Mouse (Mus musculus) ovary, postnatal 14 days (tissue): ENCODE measurements around the gene Traf7.

Experiments used
- DNase-seq: peaks from one replicate; pipeline ENCODE4 v3.0.0; 2022; ENCODE audit warnings: low spot score

Gene Traf7

DNA sequence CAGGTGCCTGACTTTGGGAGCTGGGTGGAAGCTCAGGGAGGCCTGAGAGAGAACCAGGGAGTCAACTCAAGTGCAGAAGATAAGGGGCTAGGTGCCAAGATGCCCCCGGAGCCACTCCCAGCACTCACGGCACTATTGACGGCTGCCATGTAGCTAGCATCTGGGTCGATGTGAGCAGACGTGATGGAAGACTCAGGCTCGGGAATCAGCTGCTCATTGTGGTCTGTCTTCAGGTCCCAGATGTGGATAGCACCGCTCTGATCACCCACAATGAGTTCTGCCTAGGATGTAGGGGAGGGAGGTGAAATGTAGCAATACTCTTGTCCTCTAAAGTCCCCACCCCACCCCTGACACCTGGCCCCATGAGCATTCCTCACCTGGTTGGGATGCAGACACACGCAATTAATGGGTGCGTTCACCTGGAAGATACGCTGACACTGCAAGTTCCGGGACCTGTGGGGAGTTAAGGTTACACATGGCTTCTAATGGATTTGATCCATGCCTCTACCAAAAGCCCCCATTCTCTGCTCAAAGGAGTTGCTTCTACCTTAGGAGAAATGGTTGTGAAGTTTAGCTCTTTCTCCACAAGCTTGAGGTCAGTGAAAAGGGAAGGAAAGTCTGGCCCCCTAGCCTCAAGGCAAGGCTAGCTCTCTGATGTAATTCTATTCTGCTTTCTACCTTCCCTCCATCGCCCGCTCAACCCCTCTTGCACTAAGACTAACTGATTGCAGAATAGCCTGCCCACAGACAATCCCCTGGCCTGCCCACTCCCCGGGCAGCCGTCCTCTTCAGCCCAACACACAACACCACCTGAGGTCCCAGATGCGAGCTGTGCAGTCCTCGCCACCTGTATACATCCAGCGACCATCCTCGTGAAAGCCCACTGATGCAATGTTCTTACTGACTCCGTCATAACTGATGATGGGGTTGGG is 50.4 kb downstream of the Traf7 start:
- no peak for DNase-seq

DNA sequence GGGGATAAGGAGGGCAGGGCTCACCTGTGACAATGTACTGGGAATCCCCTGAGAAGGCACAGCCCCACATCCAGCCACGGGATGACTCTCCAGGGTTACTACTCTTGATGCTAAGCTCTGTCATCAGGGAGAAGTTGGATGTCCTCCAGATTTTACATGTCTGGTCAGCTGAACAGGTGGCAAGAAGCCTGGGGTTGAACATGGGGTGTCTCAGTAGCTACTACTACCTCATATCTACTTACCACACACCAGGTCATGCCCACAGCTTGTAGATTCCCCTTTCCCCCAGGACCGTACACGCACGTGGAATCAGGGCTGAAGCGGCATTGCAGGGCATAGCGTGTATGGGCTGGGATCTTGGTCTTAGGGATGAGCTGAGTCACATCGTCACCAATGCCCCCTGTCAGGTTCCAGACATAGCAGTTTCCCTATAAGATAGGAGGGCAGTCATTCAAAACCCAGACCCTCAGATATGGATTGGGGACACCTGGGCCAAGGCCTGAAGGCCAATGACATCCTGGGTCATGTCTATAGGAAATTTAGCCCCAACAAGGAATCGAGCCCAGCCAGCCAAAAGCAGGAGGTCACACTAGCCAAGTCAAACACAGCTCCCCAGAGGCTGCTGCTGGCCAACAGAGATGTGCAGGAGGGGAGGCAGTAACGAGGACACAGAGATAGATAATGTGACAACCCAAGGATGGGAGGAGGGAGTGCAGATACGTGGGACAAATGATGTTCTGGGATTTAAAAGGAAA is 51.5 kb downstream of the Traf7 start:
- no peak for DNase-seq

DNA sequence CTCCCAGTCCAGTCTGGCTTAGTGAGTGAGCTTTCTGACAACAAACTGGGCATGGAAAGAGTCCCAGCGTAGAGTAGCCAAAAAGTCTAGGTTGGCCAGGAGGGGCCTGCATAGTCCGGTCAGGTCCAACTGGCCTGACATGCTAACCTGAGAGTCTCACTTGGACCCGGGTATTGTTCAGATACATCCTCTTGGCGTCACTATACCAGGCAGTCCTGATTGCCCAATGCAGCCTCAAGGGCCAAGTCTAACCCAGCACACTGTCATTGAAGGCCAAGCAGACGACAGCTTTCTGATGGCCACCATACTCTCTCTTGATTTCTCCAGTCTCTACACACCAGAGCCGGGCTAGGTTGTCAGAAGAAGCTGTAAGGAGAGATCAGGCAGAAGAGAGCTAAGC is 52.2 kb downstream of the Traf7 start:
- no peak for DNase-seq

DNA sequence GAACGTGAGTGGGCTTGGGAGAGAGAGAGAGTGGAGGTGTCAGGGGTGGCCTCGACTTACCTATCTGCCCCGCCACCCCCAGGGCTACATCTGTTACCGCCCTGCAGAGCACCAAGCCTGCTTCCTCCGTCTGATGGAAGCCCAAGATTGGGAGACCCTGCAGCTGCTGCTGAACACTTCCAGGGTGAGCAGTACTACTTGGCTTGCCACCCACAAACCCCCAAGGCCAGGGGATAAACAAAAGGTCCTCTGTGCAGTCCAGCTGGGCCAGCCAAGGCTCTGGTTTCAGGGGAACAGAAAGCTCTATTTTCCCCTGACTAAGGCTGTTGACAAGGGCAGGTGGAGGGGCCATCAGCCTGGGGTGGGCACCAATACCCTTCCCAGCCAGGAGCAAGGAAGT is 53.2 kb downstream of the Traf7 start:
- DNase-seq, result no peak

DNA sequence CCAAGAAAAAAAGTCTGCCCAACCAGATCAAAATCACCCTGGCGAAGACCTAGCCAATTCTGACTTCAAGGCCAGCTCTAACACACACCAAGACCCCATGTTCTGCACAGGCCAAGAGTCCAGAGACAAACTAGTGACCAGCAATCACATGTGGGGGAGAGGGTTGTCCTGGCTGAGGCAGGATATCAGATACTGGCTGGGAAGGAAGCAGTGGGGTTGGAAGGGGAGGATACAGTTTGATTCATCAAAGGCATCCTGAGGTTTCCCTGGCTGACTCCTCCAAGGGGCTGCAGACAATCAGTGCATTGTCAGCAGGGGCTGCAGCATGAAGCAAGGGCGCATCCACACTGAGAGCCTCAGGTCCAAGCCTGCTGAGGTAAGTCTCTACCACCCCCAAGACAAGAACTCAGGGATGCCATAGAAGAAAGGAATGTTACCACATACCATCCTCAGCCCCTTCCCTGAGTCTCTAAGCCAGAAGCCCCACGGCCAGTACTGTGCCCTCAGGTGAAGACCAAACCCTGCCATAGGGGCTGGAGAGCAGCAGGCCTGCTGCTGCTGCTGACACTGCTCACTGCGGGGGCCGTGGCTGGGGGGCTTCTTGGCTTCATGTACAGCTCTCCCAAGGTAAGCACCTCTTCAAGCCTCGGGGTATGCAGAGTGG is 54.0 kb downstream of the Traf7 start, which contains the start of gene Bricd5:
Gene Bricd5 (plus strand): TSS at position 273 of the 664 bp plus-strand sequence.
- no peak for DNase-seq

DNA sequence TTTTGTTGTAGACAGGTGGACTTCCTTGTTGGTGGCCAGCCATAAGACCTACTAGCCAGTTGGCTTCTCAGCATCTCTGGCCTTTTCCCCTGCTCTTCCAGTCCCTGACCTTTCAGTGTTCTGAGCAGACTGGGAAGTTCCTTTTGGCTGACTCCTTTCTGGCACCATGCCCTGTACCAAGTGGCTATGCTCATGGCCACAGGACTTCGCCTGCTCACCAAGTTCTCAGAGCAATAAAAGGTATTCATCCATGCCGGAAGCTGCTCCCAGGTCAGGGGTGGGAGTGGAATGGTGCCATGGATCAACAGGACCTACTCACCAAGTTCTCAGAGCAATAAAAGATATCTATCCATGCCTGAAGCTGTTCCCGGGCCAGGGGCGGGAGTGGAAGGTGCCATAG is 55.2 kb downstream of the Traf7 start:
- no peak for DNase-seq

DNA sequence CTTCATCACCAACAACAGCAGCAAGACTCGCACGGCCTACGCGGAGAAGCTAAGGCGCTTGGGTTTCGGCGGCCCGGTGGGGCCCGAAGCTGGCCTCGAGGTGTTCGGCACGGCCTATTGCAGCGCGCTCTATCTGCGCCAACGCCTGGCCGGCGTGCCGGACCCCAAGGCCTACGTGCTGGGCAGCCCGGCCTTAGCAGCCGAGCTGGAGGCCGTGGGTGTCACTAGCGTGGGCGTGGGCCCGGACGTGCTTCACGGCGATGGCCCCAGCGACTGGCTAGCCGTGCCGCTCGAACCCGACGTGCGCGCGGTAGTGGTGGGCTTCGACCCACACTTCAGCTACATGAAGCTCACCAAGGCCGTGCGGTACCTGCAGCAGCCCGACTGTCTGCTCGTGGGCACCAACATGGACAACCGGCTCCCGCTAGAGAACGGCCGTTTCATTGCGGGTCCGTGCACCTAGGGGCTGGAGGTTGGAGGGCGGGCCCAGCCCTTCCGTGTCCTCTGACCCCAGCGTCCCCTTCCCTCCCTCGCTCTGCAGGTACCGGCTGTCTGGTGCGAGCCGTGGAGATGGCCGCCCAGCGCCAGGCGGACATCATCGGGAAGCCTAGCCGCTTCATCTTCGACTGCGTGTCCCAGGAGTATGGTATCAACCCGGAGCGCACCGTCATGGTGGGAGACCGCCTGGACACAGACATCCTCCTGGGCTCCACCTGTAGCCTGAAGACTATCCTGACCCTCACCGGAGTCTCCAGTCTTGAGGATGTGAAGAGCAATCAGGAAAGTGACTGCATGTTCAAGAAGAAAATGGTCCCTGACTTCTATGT is 56.8 kb downstream of the Traf7 start:
- no peak for DNase-seq

DNA sequence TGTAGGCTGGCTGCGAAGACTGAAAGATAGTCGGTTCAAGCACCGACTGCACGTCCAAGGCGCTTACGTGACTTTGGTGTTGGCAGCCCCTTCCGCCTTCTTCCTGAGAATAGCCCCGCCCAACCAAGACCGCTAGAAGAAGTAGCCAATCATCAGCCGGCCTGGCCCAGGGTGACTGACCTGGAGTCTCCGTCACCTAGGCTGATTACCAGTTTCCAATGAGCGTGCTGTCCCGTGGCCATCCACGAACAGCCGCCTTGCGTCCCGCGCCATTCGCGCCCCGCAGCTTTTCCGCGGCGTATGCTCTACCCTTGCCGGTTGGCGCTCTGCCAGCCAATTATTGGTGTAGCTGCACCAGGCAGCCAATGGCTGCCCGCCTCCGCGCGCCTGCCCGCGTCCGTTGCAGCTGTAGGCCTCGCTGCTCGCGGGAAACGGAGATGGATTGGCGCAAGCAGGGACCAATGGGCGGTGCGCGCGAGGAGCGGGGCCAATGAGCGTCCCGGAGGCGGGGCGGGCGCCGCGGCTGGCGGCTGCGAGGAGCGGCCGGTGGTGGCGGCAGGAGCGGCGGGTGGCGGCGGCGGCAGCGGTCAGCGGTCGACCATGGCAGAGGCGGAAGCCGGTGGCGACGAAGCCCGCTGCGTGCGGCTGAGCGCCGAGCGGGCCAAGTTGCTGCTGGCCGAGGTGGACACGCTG is 57.7 kb downstream of the Traf7 start, which contains the start of the genes E4f1 and Pgp:
Gene E4f1 (minus strand): TSS at position 404 of the 693 bp plus-strand sequence.
Gene Pgp (plus strand): TSS at position 483 of the 693 bp plus-strand sequence.
- peak; percentile 97 for DNase-seq

DNA sequence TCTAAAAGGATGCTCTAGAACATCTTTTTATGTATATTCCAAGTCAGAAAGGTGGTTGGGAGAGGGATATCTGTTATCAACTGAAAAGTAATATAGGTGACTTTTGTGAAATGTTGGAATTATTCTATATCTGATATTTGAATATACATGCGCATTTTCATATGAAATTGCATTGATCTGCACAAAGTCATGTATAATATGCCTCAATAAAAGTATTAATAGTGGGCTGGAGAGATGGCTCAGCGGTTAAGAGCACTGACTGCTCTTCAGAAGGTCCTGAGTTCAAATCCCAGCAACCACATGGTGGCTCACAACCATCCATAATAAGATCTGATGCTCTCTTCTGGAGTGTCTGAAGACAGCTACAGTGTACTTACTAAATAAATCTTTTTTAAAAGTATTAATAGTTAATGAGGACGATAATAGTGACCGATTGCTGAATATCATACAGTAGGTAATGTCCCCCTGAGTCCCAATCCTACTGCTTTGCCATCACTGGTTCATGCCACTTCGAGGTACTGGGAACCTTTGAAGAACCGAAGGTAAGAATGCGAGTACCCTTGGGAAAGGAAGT is 58.3 kb downstream of the Traf7 start:
- no peak for DNase-seq

DNA sequence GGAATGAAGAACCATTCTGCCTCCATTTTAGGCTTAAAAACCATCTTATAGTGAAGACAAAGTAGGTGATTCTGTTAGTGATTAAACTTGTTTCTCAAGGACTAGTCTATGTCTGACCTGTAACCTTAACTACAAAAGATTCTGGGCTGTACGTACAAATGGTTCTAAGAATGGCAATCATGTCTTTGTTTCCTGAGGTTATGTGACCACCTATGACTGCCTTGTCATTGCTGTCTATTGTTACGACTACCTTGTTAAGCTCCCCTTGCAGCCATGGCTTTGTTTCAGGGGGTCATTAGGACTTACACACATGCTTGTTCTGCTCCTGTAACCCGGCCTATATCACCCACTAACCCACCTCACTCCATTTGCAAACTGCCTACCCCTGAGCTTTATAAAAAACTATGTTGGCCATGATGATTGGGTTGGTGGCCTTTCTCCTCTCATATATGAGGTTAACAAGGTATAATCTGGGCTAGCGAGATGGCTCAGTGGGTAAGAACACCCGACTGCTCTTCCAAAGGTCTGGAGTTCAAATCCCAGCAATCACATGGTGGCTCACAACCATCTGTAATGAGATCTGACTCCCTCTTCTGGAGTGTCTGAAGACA is 59.0 kb downstream of the Traf7 start:
- no peak for DNase-seq

DNA sequence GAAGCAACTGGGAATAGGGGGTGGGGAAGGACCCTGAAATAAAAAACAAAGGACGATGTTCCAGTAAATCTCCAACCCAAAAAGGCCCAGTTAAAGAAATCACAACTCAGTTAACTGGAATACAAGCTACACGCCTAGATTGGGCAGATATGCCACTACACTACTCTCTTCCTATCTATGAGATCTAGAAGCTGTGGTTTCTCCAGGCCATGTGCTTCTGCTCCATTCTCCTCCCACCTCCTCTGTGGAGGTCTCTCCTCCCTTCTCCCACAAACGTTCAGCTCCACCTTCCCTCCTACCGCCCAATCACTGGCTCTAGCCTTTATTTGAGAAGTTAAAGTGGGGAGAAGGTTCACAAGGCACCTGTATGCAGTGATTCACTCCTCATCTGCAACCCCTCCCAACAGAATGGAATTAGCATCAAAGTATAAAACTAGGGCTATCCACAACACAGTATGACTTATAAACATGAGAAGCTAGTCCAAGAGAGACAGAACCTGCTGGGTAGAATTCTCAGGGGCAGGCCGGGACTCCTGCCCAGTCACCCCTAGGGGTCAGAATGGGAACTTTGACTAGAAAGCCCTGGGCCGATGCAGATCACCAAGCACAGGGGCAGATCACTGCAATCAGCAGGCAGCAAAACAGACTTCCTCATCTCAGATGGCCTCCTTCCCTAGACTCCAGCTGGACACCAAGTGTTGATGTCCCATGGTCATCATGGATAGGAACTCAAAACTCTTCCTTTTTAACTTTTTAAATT is 64.2 kb downstream of the Traf7 start:
- no peak for DNase-seq

DNA sequence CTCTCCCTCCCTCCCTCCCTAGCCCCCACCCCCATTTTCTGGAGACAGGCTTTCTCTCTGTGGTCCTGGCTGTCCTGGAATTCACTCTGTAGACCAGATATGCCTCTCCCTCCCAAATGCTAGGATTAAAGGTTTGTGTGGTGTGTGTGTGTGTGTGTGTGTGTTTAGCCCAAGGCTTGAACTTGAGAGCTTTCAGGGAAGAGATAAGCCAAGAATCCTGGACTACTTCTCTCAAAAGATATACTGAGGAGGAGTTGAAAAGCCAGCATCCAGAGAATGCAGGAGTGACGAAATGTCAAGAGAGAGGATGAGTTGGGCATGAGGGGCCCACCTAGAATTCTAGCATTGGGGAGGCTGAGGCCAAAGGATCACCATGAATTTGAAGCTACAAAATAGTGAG is 64.8 kb downstream of the Traf7 start:
- DNase-seq, result no peak

DNA sequence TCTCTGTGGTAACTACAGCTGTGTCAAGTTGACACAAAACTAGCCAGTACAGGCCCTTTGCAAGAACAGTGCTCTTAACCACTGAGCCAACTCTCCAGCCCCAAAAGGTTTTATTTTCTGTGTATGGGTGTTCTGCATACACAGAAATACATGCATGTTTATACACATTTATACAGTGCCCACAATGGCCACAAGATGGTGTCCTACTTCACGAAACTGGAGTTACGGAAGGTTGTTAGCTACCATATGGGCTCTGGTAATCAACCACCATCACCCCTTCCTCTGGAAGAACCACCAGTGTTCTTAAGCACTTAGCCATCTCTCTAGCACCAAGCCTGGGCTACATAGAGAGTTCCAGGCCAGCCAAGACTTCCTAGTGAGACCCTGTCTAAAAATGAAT is 66.2 kb downstream of the Traf7 start:
- no peak for DNase-seq
